22 mouse cellular contexts compared by ENCODE assay signal in genomic region chr3:79083030-79083429, GRCm38 (mm10).
DNase-seq lines count a peak whose midpoint lies in the region; ATAC-seq and TF ChIP-seq lines count a peak whose summit lies in the region.
"Had no signal": no experiment of that assay in that cellular context is flagged by ENCODE, and none has a peak within 500 bp of the region (broad histone marks: within the 10 kb centered on the region; RNA-seq: fewer than 3 reads in every experiment).

No protein-coding gene starts in this region.

- no peak overlapping the region for H3K4me2 ChIP-seq in liver, embryonic 16.5 days (ENCODE audit: low read depth, low read length)
- no peak overlapping the region for H3K4me2 ChIP-seq in liver, embryonic 11.5 days
- no peak overlapping the region for H3K4me2 ChIP-seq in liver, postnatal 0 days (ENCODE audit: low read depth, low read length)
- no peak overlapping the region for H3K4me2 ChIP-seq in liver, embryonic 12.5 days

- no peak for DNase-seq in layer of hippocampus, adult 2 months (ENCODE audit: low spot score in 2 of 2)
- DNase-seq in layer of hippocampus, postnatal 36 days = no peak
- DNase-seq in liver, adult 2 months (ENCODE audit: extremely low read depth, low read depth, low spot score) = peak; percentile 99
- DNase-seq in liver = no peak
- no peak for DNase-seq in liver, embryonic 11.5 days (ENCODE audit: low spot score)
- peak; percentile 44 for DNase-seq in liver, postnatal 0 days
- DNase-seq: adrenal gland, adult 2 months; adrenal gland, adult 8-10 months; adrenal gland, postnatal 10 days; adrenal gland, postnatal 14 days; adrenal gland, postnatal 25 days; adrenal gland, postnatal 36 days; B cell, adult 2 months; cerebellum, adult 11 months; cerebellum, adult 11-12 months had no signal

- H3K9me3 ChIP-seq in liver, embryonic 16.5 days (replicated peaks; ENCODE audit: control insufficient read depth, low read length) = no peaks in the 10 kb centered on the region
- H3K9me3 ChIP-seq in liver, embryonic 11.5 days (ENCODE audit: control insufficient read depth, low read length) = no peaks in the 10 kb centered on the region
- H3K9me3 ChIP-seq in liver, postnatal 0 days (ENCODE audit: low read length) = no peaks in the 10 kb centered on the region
- no peaks in the 10 kb centered on the region for H3K9me3 ChIP-seq in liver, embryonic 12.5 days (replicated peaks)
- H3K9me3 ChIP-seq: G1E had no signal

- ATAC-seq in liver, embryonic 16.5 days (ENCODE audit: low read depth) = 0 out of 2 replicates have a peak, but pooled peaks have one; percentile 27
- no peak for ATAC-seq in liver, embryonic 11.5 days (replicated peaks; ENCODE audit: low FRiP score)
- peak; percentile 86 for ATAC-seq in liver, postnatal 0 days
- ATAC-seq in liver, embryonic 12.5 days = no peak
- ATAC-seq: activated CD4-positive, CD25-positive, alpha-beta regulatory T cell, adult 4 months; CD4-positive, CD25-positive, alpha-beta regulatory T cell, adult 4 months; Patski had no signal

- H3K27ac ChIP-seq in layer of hippocampus, adult 2 months = 0 out of 2 replicates have a peak overlapping the region, but pooled peaks have one; percentile 4
- H3K27ac ChIP-seq in liver, adult 2 months (replicated peaks; ENCODE audit: insufficient read depth, low read depth, low read length) = peak overlapping the region; percentile 98
- no peak overlapping the region for H3K27ac ChIP-seq in liver, embryonic 16.5 days (ENCODE audit: low read length)
- no peak overlapping the region for H3K27ac ChIP-seq in liver, embryonic 11.5 days (ENCODE audit: low read depth, low read length)
- peak overlapping the region; percentile 66 for H3K27ac ChIP-seq in liver, postnatal 0 days (ENCODE audit: low read depth)
- H3K27ac ChIP-seq in liver, embryonic 12.5 days = no peak overlapping the region

- TF ChIP-seq CTCF in layer of hippocampus, adult 2 months (conservative IDR thresholded peaks at IDR 0.05) = no peak
- TF ChIP-seq CTCF in liver, adult 2 months (IDR thresholded peaks at IDR 0.05; ENCODE audit: low read depth, low read length) = no peak
- no peak for TF ChIP-seq CTCF in liver, postnatal 0 days (IDR thresholded peaks at IDR 0.05; ENCODE audit: low read depth)

- H3K9ac ChIP-seq in liver, adult 2 months (ENCODE audit: low read depth, low read length) = peak overlapping the region; percentile 42; the same call in 1 of the 2 replicates
- no peak overlapping the region for H3K9ac ChIP-seq in liver, embryonic 16.5 days (ENCODE audit: low read depth, low read length)
- no peak overlapping the region for H3K9ac ChIP-seq in liver, embryonic 11.5 days (ENCODE audit: low read depth, low read length)
- no peak overlapping the region for H3K9ac ChIP-seq in liver, postnatal 0 days (replicated peaks)
- H3K9ac ChIP-seq in liver, embryonic 12.5 days = no peak overlapping the region

- 26% methylated on average over 10 of the region's 10 CpGs for WGBS in liver, adult 2 months
- WGBS in liver, embryonic 16.5 days (ENCODE audit: insufficient replicate concordance) = 66% methylated on average over 10 of the region's 10 CpGs
- WGBS in liver, embryonic 11.5 days = 90% methylated on average over 10 of the region's 10 CpGs
- 70% methylated on average over 10 of the region's 10 CpGs for WGBS in liver, postnatal 0 days (ENCODE audit: insufficient replicate concordance)
- WGBS in liver, embryonic 12.5 days (ENCODE audit: insufficient replicate concordance) = 75% methylated on average over 10 of the region's 10 CpGs

- 0 out of 2 replicates have a peak, but pooled peaks cover 4% of the 10 kb centered on the region for H3K79me2 ChIP-seq in liver, adult 2 months (ENCODE audit: control insufficient read depth, insufficient read depth, low read length)

- H3K4me1 ChIP-seq in liver, adult 2 months (ENCODE audit: control insufficient read depth, insufficient read depth, low read length) = peaks cover 25% of the 10 kb centered on the region
- H3K4me1 ChIP-seq in liver, embryonic 16.5 days (ENCODE audit: control insufficient read depth, low read depth, low read length) = no peaks in the 10 kb centered on the region
- no peaks in the 10 kb centered on the region; the same call in 1 of the 2 replicates for H3K4me1 ChIP-seq in liver, embryonic 11.5 days (replicated peaks; ENCODE audit: control insufficient read depth, insufficient read depth, low read length)
- no peaks in the 10 kb centered on the region; the same call in 1 of the 2 replicates for H3K4me1 ChIP-seq in liver, postnatal 0 days (ENCODE audit: insufficient read depth)
- no peaks in the 10 kb centered on the region for H3K4me1 ChIP-seq in liver, embryonic 12.5 days

- no peak overlapping the region for H3K4me3 ChIP-seq in layer of hippocampus, adult 2 months
- H3K4me3 ChIP-seq in liver, adult 2 months (ENCODE audit: insufficient read depth, low read depth, low read length) = no peak overlapping the region
- no peak overlapping the region for H3K4me3 ChIP-seq in liver, embryonic 16.5 days (ENCODE audit: low read depth, low read length)
- no peak overlapping the region for H3K4me3 ChIP-seq in liver, embryonic 11.5 days (ENCODE audit: low read depth, low read length)
- H3K4me3 ChIP-seq in liver, postnatal 0 days (ENCODE audit: low read depth, low read length) = no peak overlapping the region
- no peak overlapping the region for H3K4me3 ChIP-seq in liver, embryonic 12.5 days

- TF ChIP-seq POLR2A in liver, adult 2 months (IDR thresholded peaks at IDR 0.05; ENCODE audit: extremely low read depth, insufficient read depth, low read length) = no peak

- 0 out of 2 replicates have a peak, but pooled peaks have one; percentile 53 for TF ChIP-seq EP300 in liver, postnatal 0 days (IDR thresholded peaks at IDR 0.05; ENCODE audit: low read depth)

- H3K27me3 ChIP-seq in liver, adult 2 months (ENCODE audit: control insufficient read depth, insufficient read depth, low read length) = no peaks in the 10 kb centered on the region
- no peaks in the 10 kb centered on the region for H3K27me3 ChIP-seq in liver, embryonic 16.5 days (ENCODE audit: control insufficient read depth, insufficient read depth, low read depth, low read length)
- H3K27me3 ChIP-seq in liver, embryonic 11.5 days (replicated peaks; ENCODE audit: control insufficient read depth, insufficient read depth, low read length) = no peaks in the 10 kb centered on the region
- no peaks in the 10 kb centered on the region for H3K27me3 ChIP-seq in liver, postnatal 0 days (ENCODE audit: insufficient read depth, low read length)
- no peaks in the 10 kb centered on the region for H3K27me3 ChIP-seq in liver, embryonic 12.5 days (replicated peaks)
- H3K27me3 ChIP-seq: CH12.LX, Patski had no signal

- H3K36me3 ChIP-seq in liver, adult 2 months (ENCODE audit: control insufficient read depth, insufficient read depth, low read length) = peaks cover 31% of the 10 kb centered on the region
- H3K36me3 ChIP-seq in liver, embryonic 16.5 days (ENCODE audit: control insufficient read depth, insufficient read depth) = no peaks in the 10 kb centered on the region
- H3K36me3 ChIP-seq in liver, embryonic 11.5 days (ENCODE audit: control insufficient read depth, insufficient read depth, low read length) = peaks cover 5% of the 10 kb centered on the region
- peaks cover 48% of the 10 kb centered on the region for H3K36me3 ChIP-seq in liver, postnatal 0 days (replicated peaks; ENCODE audit: insufficient read depth, low read length)
- H3K36me3 ChIP-seq in liver, embryonic 12.5 days = peaks cover 29% of the 10 kb centered on the region

Comparison
In these comparisons a context has a peak if more than half of its experiments do, and no peak if none do; other contexts are left out.
1. DNase-seq: peak in liver, adult 2 months (single experiment) and liver, postnatal 0 days (single experiment); none in layer of hippocampus, adult 2 months (0 of 2), layer of hippocampus, postnatal 36 days (0 of 2), liver (single experiment) and liver, embryonic 11.5 days (single experiment).
2. H3K27ac ChIP-seq: peak in layer of hippocampus, adult 2 months (single experiment), liver, adult 2 months (single experiment) and liver, postnatal 0 days (single experiment); none in liver, embryonic 16.5 days (single experiment), liver, embryonic 11.5 days (single experiment) and liver, embryonic 12.5 days (single experiment).
3. ATAC-seq: peak in liver, embryonic 16.5 days (single experiment) and liver, postnatal 0 days (single experiment); none in liver, embryonic 11.5 days (single experiment) and liver, embryonic 12.5 days (single experiment).